Mouse (Mus musculus) kidney, postnatal 0 days (tissue): ENCODE results near the gene Soat1. TPM values are rescaled to one million over a fixed set of nuclear protein-coding genes. Genes with fewer than 3 reads are reported as not detected.

Experiments used
- ATAC-seq: fragments of 200-750 bp; cut with Nextera tagmentation; replicated peaks from 2 replicates; pipeline ENCODE4 v1.8.0; 2017; ENCODE audit warnings: low read depth, moderate number of reproducible peaks, moderate TSS enrichment, moderate library complexity; ENCODE audit not compliant: low FRiP score
- DNase-seq: peaks from one replicate; pipeline ENCODE4 v3.0.0-alpha.2; 2016; ENCODE audit warnings: low spot score
- H3K27ac ChIP-seq: fragments of 300-500 bp; sonication (generic); 2 replicates; pipeline ENCODE4 v1.5.1; 2014; ENCODE audit warnings: mild to moderate bottlenecking
- H3K27me3 ChIP-seq: fragments of 300-500 bp; sonication (generic); 2 replicates; pipeline ENCODE4 v1.6.1; 2014; ENCODE audit warnings: low read length, mixed read lengths; ENCODE audit not compliant: insufficient read depth
- H3K36me3 ChIP-seq: fragments of 300-500 bp; sonication (generic); 2 replicates; pipeline ENCODE4 v1.6.1; 2014; ENCODE audit warnings: low read length, mixed read lengths; ENCODE audit not compliant: insufficient read depth
- H3K4me1 ChIP-seq: fragments of 300-500 bp; sonication (generic); replicated peaks from 2 replicates; pipeline ENCODE4 v1.6.1; 2014; ENCODE audit warnings: antibody characterized with exemption, low read length, mixed read lengths; ENCODE audit not compliant: insufficient read depth
- H3K4me2 ChIP-seq: fragments of 300-500 bp; sonication (generic); 2 replicates; pipeline ENCODE4 v1.6.1; 2014; ENCODE audit warnings: mild to moderate bottlenecking, low read length, moderate library complexity, mixed read lengths
- H3K4me3 ChIP-seq: fragments of 300-500 bp; sonication (generic); replicated peaks from 2 replicates; pipeline ENCODE4 v1.5.1; 2014; ENCODE audit warnings: low read depth, low read length
- H3K9ac ChIP-seq: fragments of 300-500 bp; sonication (generic); 2 replicates; pipeline ENCODE4 v1.6.1; 2014; ENCODE audit warnings: low read depth, low read length
- H3K9me3 ChIP-seq: fragments of 300-500 bp; sonication (generic); replicated peaks from 2 replicates; pipeline ENCODE4 v1.6.1; 2016; ENCODE audit warnings: low read length, inconsistent platforms, mixed read lengths
- CTCF ChIP-seq: IDR thresholded peaks from 2 replicates; pipeline ENCODE4 v1.5.1; 2016; ENCODE audit warnings: antibody characterized with exemption, low read depth, mild to moderate bottlenecking, moderate library complexity
- WGBS: fragments of 180-500 bp; shearing (Covaris S2); extraction: QIAGEN DNeasy Blood & Tissue Kit; methylation state at CpG from one replicate; pipeline ENCODE4 v1.1.7; 2014; 5-methylcytosine and 5-hydroxymethylcytosine counted together
- polyA plus RNA-seq: library from polyadenylated mRNA; unstranded; fragments of >200 nt; fragmentation: Nextera tagmentation; extraction: Ambion mirVana; gene quantifications from 2 replicates; pipeline ENCODE4 v1.2.1, GENCODE M21; 2015

Soat1 gene
- polyA plus RNA-seq, 1 experiment from 2014 or later = 30.5 TPM

- no peak for ATAC-seq
Observed at GRCm38 (mm10) chr1:156450478-156450877, 23.7 kb downstream of the Soat1 start.

DNA sequence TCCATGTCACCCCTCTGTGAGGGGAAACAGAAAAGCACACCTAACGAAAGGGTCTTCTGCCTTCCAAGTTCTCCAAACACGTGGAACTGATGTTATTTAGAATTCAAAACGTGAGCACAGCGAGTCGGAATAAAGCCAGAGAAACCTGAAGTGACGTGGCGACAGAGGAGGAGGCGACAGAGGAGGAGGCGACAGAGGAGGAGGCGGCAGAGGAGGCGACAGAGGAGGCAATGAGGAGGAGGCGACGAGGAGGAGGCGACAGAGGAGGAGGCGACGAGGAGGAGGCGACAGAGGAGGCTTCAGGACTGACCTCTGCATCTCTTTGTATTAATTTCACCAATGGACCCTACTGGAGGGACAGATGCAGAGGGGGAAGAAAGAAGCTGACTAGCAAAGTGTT is 24.4 kb downstream of the Soat1 start:
- ATAC-seq (no peak), DNase-seq (peak; percentile 45)
- Histone ChIP-seq H3K9me3 (no peaks in the 10 kb centered on the region), H3K9ac (no peak overlapping the region), H3K4me2 (peak overlapping the region; percentile 27), H3K27ac (no peak overlapping the region), H3K4me1 (no peaks in the 10 kb centered on the region), H3K27me3 (no peaks in the 10 kb centered on the region), H3K4me3 (no peak overlapping the region), H3K36me3 (peaks cover 3% of the 10 kb centered on the region; the same call in 1 of the 2 replicates)
- no peak for TF ChIP-seq CTCF
- 31% methylated on average over 17 of the region's 17 CpGs for WGBS

More at GRCm38 (mm10) chr1:156450478-156450877, 23.7 kb downstream of the Soat1 start:
- no peak for TF ChIP-seq CTCF
- Histone ChIP-seq H3K36me3 (no peaks in the 10 kb centered on the region), H3K4me2 (no peak overlapping the region), H3K27me3 (no peaks in the 10 kb centered on the region), H3K27ac (no peak overlapping the region), H3K4me3 (no peak overlapping the region), H3K9ac (no peak overlapping the region), H3K4me1 (no peaks in the 10 kb centered on the region), H3K9me3 (no peaks in the 10 kb centered on the region)
- WGBS = 52% methylated on average over 4 of the region's 4 CpGs
- DNase-seq = no peak

DNA sequence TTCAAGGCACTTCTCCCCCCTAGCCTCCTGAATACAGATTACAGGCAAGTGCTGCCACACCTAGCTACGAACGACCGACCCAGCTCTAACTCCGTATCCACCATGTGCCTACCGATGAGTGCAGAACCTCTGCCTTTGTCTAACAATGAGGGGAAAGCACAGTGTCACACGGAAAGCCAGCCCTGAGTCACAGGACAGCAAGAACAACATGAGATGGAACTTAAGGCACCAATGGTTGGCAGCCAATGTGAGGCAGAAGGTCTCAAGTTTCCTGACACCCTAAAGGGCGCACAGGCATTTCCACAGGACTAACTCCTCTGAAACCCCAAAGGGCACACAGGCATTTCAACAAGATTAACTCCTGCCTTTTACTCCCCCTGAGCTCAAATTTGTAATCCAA is 25.0 kb downstream of the Soat1 start:
- Histone ChIP-seq H3K4me2 (peak overlapping the region; percentile 27), H3K4me1 (no peaks in the 10 kb centered on the region), H3K27ac (no peak overlapping the region), H3K9ac (no peak overlapping the region), H3K36me3 (peaks cover 3% of the 10 kb centered on the region; the same call in 1 of the 2 replicates), H3K4me3 (no peak overlapping the region), H3K27me3 (no peaks in the 10 kb centered on the region), H3K9me3 (no peaks in the 10 kb centered on the region)
- DNase-seq (peak; percentile 35), ATAC-seq (no peak)
- 57% methylated on average over 7 of the region's 7 CpGs for WGBS
- TF ChIP-seq CTCF = no peak

- H3K4me3 ChIP-seq = no peak overlapping the region
- no peaks in the 10 kb centered on the region for H3K27me3 ChIP-seq
- ATAC-seq = no peak
- H3K4me2 ChIP-seq = no peak overlapping the region
- no peaks in the 10 kb centered on the region for H3K4me1 ChIP-seq
- no peak overlapping the region for H3K9ac ChIP-seq
- TF ChIP-seq CTCF = no peak
- DNase-seq = no peak
- no peaks in the 10 kb centered on the region for H3K9me3 ChIP-seq
- no peak overlapping the region for H3K27ac ChIP-seq
- peaks cover 14% of the 10 kb centered on the region; the same call in 1 of the 2 replicates for H3K36me3 ChIP-seq
- 98% methylated on average over 1 of the region's 1 CpGs for WGBS
Observed at GRCm38 (mm10) chr1:156445049-156445448, 29.1 kb downstream of the Soat1 start.

DNA sequence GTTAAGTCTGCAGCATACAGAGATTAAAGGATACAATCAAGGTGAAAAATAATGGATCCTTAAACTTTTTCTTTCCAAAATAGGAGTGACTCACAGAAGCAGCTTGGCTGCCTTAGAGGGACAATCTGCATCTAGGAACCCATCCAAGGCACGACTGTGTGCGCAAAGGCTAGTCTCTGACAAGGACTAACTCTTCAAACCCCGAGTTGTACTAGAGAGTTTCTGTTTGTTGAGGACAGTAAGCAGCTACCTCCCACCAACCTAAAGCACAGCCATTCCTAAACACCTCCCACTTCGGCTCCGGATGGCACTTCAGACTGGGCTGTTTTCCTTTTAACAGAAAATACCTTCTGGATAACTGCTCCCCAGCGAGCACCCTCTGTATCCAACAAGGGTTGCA is 31.4 kb downstream of the Soat1 start:
- H3K9ac ChIP-seq = no peak overlapping the region
- H3K27ac ChIP-seq = no peak overlapping the region
- no peaks in the 10 kb centered on the region for H3K27me3 ChIP-seq
- ATAC-seq (no peak), DNase-seq (no peak)
- 80% methylated on average over 6 of the region's 6 CpGs for WGBS
- no peak overlapping the region for H3K4me2 ChIP-seq
- no peaks in the 10 kb centered on the region for H3K4me1 ChIP-seq
- TF ChIP-seq CTCF = no peak
- H3K36me3 ChIP-seq = peaks cover 29% of the 10 kb centered on the region; the same call in 1 of the 2 replicates
- H3K4me3 ChIP-seq = no peak overlapping the region
- no peaks in the 10 kb centered on the region for H3K9me3 ChIP-seq

GRCm38 (mm10) chr1:156442266-156442665 is 31.9 kb downstream of the Soat1 start:
- no peak overlapping the region for H3K4me3 ChIP-seq
- no peak for TF ChIP-seq CTCF
- DNase-seq (no peak), ATAC-seq (no peak)
- H3K9ac ChIP-seq = no peak overlapping the region
- 93% methylated on average over 12 of the region's 12 CpGs for WGBS
- no peaks in the 10 kb centered on the region for H3K4me1 ChIP-seq
- H3K27ac ChIP-seq = no peak overlapping the region
- no peak overlapping the region for H3K4me2 ChIP-seq
- no peaks in the 10 kb centered on the region for H3K27me3 ChIP-seq
- no peaks in the 10 kb centered on the region for H3K9me3 ChIP-seq
- peaks cover 34% of the 10 kb centered on the region; the same call in 1 of the 2 replicates for H3K36me3 ChIP-seq

DNA sequence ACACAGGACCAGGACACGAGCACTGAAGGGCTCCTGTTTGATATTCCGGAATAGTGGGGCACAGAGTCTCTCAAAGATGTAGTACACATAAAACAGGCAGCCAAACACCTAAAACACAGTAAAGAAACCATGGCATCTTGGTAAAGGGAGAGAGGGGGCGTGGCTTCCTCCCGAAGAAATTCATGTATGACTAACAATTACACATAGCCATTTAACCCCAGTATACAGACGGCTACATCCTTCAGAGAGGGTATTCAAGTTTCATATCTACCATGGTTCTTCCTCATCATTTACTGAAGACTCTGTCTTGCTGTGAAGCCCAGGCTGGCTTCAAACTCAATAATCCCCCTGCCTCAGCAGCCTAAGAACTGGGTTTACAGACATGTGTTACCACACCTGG is 36.4 kb downstream of the Soat1 start:
- Histone ChIP-seq H3K4me3 (no peak overlapping the region), H3K9me3 (no peaks in the 10 kb centered on the region), H3K27ac (no peak overlapping the region), H3K4me1 (no peaks in the 10 kb centered on the region), H3K4me2 (no peak overlapping the region), H3K36me3 (peaks cover 45% of the 10 kb centered on the region; the same call in 1 of the 2 replicates), H3K27me3 (no peaks in the 10 kb centered on the region), H3K9ac (no peak overlapping the region)
- DNase-seq (no peak), ATAC-seq (no peak)
- WGBS = 90% methylated on average over 5 of the region's 5 CpGs
- no peak for TF ChIP-seq CTCF
